Mouse (Mus musculus): ENCODE data around the gene Ccdc177. TPM values are rescaled to one million over a fixed set of nuclear protein-coding genes. Genes with fewer than 3 reads are reported as not detected.

Ccdc177 gene
- total and polyA plus RNA-seq, 3 experiments = 0.11 TPM; not detected in 2

DNA sequence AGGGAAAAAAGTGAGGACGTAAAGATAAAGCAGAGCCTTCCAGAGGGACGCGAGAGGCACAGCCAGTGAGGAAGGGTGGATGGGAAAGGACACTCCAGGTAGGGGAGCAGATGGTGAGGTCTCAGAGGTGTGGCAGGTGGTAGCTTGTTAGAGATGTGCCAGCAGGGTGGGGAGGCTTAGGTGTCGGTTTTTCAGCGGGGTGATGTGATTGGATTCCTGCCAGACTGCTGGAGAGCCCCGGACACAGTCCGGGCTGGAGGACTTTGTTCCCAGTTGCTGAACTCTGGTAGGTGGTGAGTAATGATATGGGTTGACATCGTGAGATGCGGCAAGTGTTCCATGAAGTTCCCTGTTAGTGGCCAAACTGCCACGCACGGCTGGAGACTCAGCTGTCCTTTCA is 27.1 kb upstream of the Ccdc177 start:
- ATAC-seq (ENCODE audit: extremely low read depth, insufficient number of reproducible peaks, low FRiP score, poor library complexity, severe bottlenecking) (no peak), DNase-seq (ENCODE audit: low spot score) (no peak)
- H3K36me3 ChIP-seq (replicated peaks) = peaks cover 1% of the 10 kb centered on the region
- no peaks in the 10 kb centered on the region for H3K9me3 ChIP-seq (replicated peaks)
- no peak for TF ChIP-seq GATA1 (IDR thresholded peaks at IDR 0.05; ENCODE audit: borderline replicate concordance, low read length)
- TF ChIP-seq GATA2 (IDR thresholded peaks at IDR 0.05; ENCODE audit: borderline replicate concordance, low read depth, low read length) = no peak
- TF ChIP-seq POLR2AphosphoS5 (IDR thresholded peaks at IDR 0.05; ENCODE audit: insufficient replicate concordance, low read depth, low read length) = no peak
- TF ChIP-seq CTCF (IDR thresholded peaks at IDR 0.05; ENCODE audit: low read depth, low read length) = no peak
- TF ChIP-seq TAL1 (conservative IDR thresholded peaks at IDR 0.05; ENCODE audit: low read depth, low read length) = no peak
- H3K4me1 ChIP-seq (ENCODE audit: insufficient read depth, low read depth, low read length) = peaks cover 61% of the 10 kb centered on the region
- no peak overlapping the region for H3K4me3 ChIP-seq (ENCODE audit: low read depth, low read length)
- H3K27me3 ChIP-seq (ENCODE audit: insufficient read depth, low read length) = no peaks in the 10 kb centered on the region; the same call in 1 of the 2 replicates

DNA sequence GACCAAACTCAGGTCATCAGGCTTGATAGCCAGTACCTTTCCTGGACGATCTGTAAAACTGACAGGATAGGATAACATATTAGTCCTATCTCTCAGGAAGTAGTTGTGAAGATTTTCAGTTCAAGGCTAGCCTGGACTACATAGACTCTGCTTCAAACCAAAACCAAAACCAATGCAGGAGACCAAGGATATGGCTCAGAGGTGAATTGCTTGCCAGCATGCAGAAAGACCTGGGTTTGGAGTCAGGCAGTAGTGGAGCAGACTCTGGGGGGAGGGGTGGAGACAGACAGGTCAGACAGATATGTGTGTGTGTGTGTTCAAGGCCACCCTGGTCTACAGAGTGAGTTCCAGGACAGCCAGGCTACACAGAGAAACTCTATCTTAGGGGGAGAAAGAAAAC is 26.1 kb upstream of the Ccdc177 start:
- Histone ChIP-seq H3K4me3 (ENCODE audit: low read depth, low read length) (no peak overlapping the region), H3K4me1 (ENCODE audit: insufficient read depth, low read depth, low read length) (peaks cover 64% of the 10 kb centered on the region), H3K27me3 (ENCODE audit: insufficient read depth, low read length) (no peaks in the 10 kb centered on the region; the same call in 1 of the 2 replicates), H3K36me3 (replicated peaks) (no peaks in the 10 kb centered on the region), H3K9me3 (replicated peaks) (no peaks in the 10 kb centered on the region)
- ATAC-seq (ENCODE audit: extremely low read depth, insufficient number of reproducible peaks, low FRiP score, poor library complexity, severe bottlenecking) (no peak), DNase-seq (ENCODE audit: low spot score) (no peak)
- TF ChIP-seq TAL1 (conservative IDR thresholded peaks at IDR 0.05; ENCODE audit: low read depth, low read length) (no peak), GATA1 (IDR thresholded peaks at IDR 0.05; ENCODE audit: borderline replicate concordance, low read length) (no peak), POLR2AphosphoS5 (IDR thresholded peaks at IDR 0.05; ENCODE audit: insufficient replicate concordance, low read depth, low read length) (no peak), CTCF (IDR thresholded peaks at IDR 0.05; ENCODE audit: low read depth, low read length) (no peak), GATA2 (IDR thresholded peaks at IDR 0.05; ENCODE audit: borderline replicate concordance, low read depth, low read length) (no peak)

GRCm38 (mm10) chr12:80785597-80785996 is 25.1 kb upstream of the Ccdc177 start:
- Histone ChIP-seq H3K27me3 (ENCODE audit: insufficient read depth, low read length) (no peaks in the 10 kb centered on the region; the same call in 1 of the 2 replicates), H3K9me3 (replicated peaks) (no peaks in the 10 kb centered on the region), H3K36me3 (replicated peaks) (no peaks in the 10 kb centered on the region), H3K4me3 (ENCODE audit: low read depth, low read length) (no peak overlapping the region), H3K4me1 (ENCODE audit: insufficient read depth, low read depth, low read length) (peaks cover 73% of the 10 kb centered on the region)
- TF ChIP-seq TAL1 (conservative IDR thresholded peaks at IDR 0.05; ENCODE audit: low read depth, low read length) = no peak
- no peak for TF ChIP-seq GATA2 (IDR thresholded peaks at IDR 0.05; ENCODE audit: borderline replicate concordance, low read depth, low read length)
- no peak for TF ChIP-seq POLR2AphosphoS5 (IDR thresholded peaks at IDR 0.05; ENCODE audit: insufficient replicate concordance, low read depth, low read length)
- no peak for TF ChIP-seq CTCF (IDR thresholded peaks at IDR 0.05; ENCODE audit: low read depth, low read length)
- TF ChIP-seq GATA1 (IDR thresholded peaks at IDR 0.05; ENCODE audit: borderline replicate concordance, low read length) = no peak
- ATAC-seq (ENCODE audit: extremely low read depth, insufficient number of reproducible peaks, low FRiP score, poor library complexity, severe bottlenecking) = no peak
- DNase-seq (ENCODE audit: low spot score) = no peak

DNA sequence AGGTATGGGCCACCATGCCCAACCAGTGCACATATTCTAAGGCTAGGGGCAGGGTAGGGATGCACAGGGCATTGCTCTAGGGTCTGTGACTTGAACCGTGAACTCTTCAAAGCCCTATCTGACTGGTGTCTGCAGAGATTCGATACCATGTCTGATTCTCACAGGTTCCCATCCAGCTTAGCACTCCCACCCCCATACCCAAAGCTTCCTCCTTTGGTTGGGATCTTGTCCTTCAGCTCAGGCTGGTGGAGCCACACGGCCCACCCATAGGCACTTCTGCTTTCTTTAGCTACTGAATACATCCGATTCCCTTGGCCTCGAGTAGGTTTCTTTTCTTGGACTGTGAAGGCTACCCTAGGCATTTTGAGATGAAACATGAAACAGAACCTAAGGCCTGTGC is 24.5 kb upstream of the Ccdc177 start:
- Histone ChIP-seq H3K27me3 (ENCODE audit: insufficient read depth, low read length) (no peaks in the 10 kb centered on the region; the same call in 1 of the 2 replicates), H3K4me1 (ENCODE audit: insufficient read depth, low read depth, low read length) (peaks cover 76% of the 10 kb centered on the region), H3K4me3 (ENCODE audit: low read depth, low read length) (no peak overlapping the region), H3K36me3 (replicated peaks) (no peaks in the 10 kb centered on the region), H3K9me3 (replicated peaks) (no peaks in the 10 kb centered on the region)
- TF ChIP-seq GATA2 (IDR thresholded peaks at IDR 0.05; ENCODE audit: borderline replicate concordance, low read depth, low read length) = no peak
- no peak for TF ChIP-seq GATA1 (IDR thresholded peaks at IDR 0.05; ENCODE audit: borderline replicate concordance, low read length)
- TF ChIP-seq POLR2AphosphoS5 (IDR thresholded peaks at IDR 0.05; ENCODE audit: insufficient replicate concordance, low read depth, low read length) = no peak
- TF ChIP-seq CTCF (IDR thresholded peaks at IDR 0.05; ENCODE audit: low read depth, low read length) = no peak
- no peak for TF ChIP-seq TAL1 (conservative IDR thresholded peaks at IDR 0.05; ENCODE audit: low read depth, low read length)
- DNase-seq (ENCODE audit: low spot score) = peak; percentile 70
- no peak for ATAC-seq (ENCODE audit: extremely low read depth, insufficient number of reproducible peaks, low FRiP score, poor library complexity, severe bottlenecking)

GRCm38 (mm10) chr12:80783889-80784288 is 23.4 kb upstream of the Ccdc177 start:
- ATAC-seq (ENCODE audit: extremely low read depth, insufficient number of reproducible peaks, low FRiP score, poor library complexity, severe bottlenecking) (no peak), DNase-seq (ENCODE audit: low spot score) (no peak)
- Histone ChIP-seq H3K9me3 (replicated peaks) (no peaks in the 10 kb centered on the region), H3K4me1 (ENCODE audit: insufficient read depth, low read depth, low read length) (peaks cover 81% of the 10 kb centered on the region), H3K36me3 (replicated peaks) (no peaks in the 10 kb centered on the region), H3K27me3 (ENCODE audit: insufficient read depth, low read length) (no peaks in the 10 kb centered on the region; the same call in 1 of the 2 replicates), H3K4me3 (ENCODE audit: low read depth, low read length) (no peak overlapping the region)
- TF ChIP-seq GATA2 (IDR thresholded peaks at IDR 0.05; ENCODE audit: borderline replicate concordance, low read depth, low read length) (no peak), TAL1 (conservative IDR thresholded peaks at IDR 0.05; ENCODE audit: low read depth, low read length) (no peak), CTCF (IDR thresholded peaks at IDR 0.05; ENCODE audit: low read depth, low read length) (no peak), POLR2AphosphoS5 (IDR thresholded peaks at IDR 0.05; ENCODE audit: insufficient replicate concordance, low read depth, low read length) (no peak), GATA1 (IDR thresholded peaks at IDR 0.05; ENCODE audit: borderline replicate concordance, low read length) (no peak)

DNA sequence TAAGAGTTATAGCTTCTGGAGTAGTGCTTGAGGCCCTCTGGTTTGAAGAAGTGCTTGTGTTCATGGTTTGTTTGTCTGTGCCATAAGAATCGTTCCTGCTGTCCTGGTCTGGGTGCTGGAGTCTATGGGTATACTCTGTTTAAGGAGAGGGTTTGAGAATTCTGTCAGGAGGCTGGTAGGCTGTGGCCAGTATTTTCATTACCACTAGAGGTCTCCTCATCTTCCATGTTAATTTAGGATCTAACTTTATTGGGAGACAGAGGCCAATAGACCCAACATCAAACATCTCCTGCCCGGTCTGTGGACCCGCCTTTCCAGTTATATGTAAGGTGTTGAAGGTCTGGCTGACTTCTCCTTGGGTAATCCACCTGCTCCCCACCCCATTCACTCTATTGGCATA is 22.4 kb upstream of the Ccdc177 start:
- TF ChIP-seq POLR2AphosphoS5 (IDR thresholded peaks at IDR 0.05; ENCODE audit: insufficient replicate concordance, low read depth, low read length) = no peak
- TF ChIP-seq GATA2 (IDR thresholded peaks at IDR 0.05; ENCODE audit: borderline replicate concordance, low read depth, low read length) = no peak
- TF ChIP-seq GATA1 (IDR thresholded peaks at IDR 0.05; ENCODE audit: borderline replicate concordance, low read length) = no peak
- DNase-seq (ENCODE audit: low spot score) (no peak), ATAC-seq (ENCODE audit: extremely low read depth, insufficient number of reproducible peaks, low FRiP score, poor library complexity, severe bottlenecking) (no peak)
- Histone ChIP-seq H3K27me3 (ENCODE audit: insufficient read depth, low read length) (no peaks in the 10 kb centered on the region; the same call in 1 of the 2 replicates), H3K4me3 (ENCODE audit: low read depth, low read length) (no peak overlapping the region), H3K36me3 (replicated peaks) (no peaks in the 10 kb centered on the region), H3K9me3 (replicated peaks) (no peaks in the 10 kb centered on the region), H3K4me1 (ENCODE audit: insufficient read depth, low read depth, low read length) (peaks cover 82% of the 10 kb centered on the region)
